Mouse (Mus musculus) embryonic facial prominence, embryonic 10.5 days (tissue): ENCODE data around the gene Noxo1. TPM values are rescaled to one million over a fixed set of nuclear protein-coding genes. Genes with fewer than 3 reads are reported as not detected.

ENCODE experiments used
- DNase-seq: peaks from one replicate; pipeline ENCODE4 v3.0.0-alpha.2; 2017; ENCODE audit warnings: low spot score
- H3K27ac ChIP-seq: fragments of 300-500 bp; sonication (generic); replicated peaks from 2 replicates; pipeline ENCODE4 v1.5.1; 2016; ENCODE audit warnings: mild to moderate bottlenecking
- H3K27me3 ChIP-seq: fragments of 300-500 bp; sonication (generic); replicated peaks from 2 replicates; pipeline ENCODE4 v1.6.1; 2016; ENCODE audit warnings: low read depth, mild to moderate bottlenecking; ENCODE audit not compliant: poor library complexity, severe bottlenecking
- H3K36me3 ChIP-seq: fragments of 300-500 bp; sonication (generic); replicated peaks from 2 replicates; pipeline ENCODE4 v1.6.1; 2016; ENCODE audit warnings: mild to moderate bottlenecking, moderate library complexity
- H3K4me1 ChIP-seq: fragments of 300-500 bp; sonication (generic); 2 replicates; pipeline ENCODE4 v1.6.1; 2016
- H3K4me3 ChIP-seq: fragments of 300-500 bp; sonication (generic); 2 replicates; pipeline ENCODE4 v1.5.1; 2016; ENCODE audit warnings: mild to moderate bottlenecking, moderate library complexity
- H3K9me3 ChIP-seq: fragments of 300-500 bp; sonication (generic); 2 replicates; pipeline ENCODE4 v1.6.1; 2016; ENCODE audit warnings: mild to moderate bottlenecking
- WGBS: fragments of 180-500 bp; shearing (Covaris S2); methylation state at CpG from one replicate; pipeline ENCODE4 v1.1.7; 2016; 5-methylcytosine and 5-hydroxymethylcytosine counted together
- polyA plus RNA-seq: library from polyadenylated mRNA; unstranded; fragments of >200 nt; fragmentation: Nextera tagmentation; extraction: Ambion mirVana; gene quantifications from 2 replicates; pipeline ENCODE4 v1.2.1, GENCODE M21; 2016

Gene Noxo1
- polyA plus RNA-seq, 1 experiment from 2014 or later = 1.9 TPM

GRCm38 (mm10) chr17:24687146-24687595 lies 8.9 kb upstream of the Noxo1 start:
- Histone ChIP-seq H3K4me1 (peaks cover 31% of the 10 kb centered on the region), H3K9me3 (no peaks in the 10 kb centered on the region), H3K4me3 (peak overlapping the region; percentile 50), H3K27me3 (peaks cover 58% of the 10 kb centered on the region), H3K36me3 (peaks cover 9% of the 10 kb centered on the region), H3K27ac (no peak overlapping the region)
- WGBS = 2% methylated on average over 25 of the region's 25 CpGs
- peak; percentile 63 for DNase-seq

GRCm38 (mm10) chr17:24687599-24687998 lies 8.4 kb upstream of the Noxo1 start:
- peaks cover 58% of the 10 kb centered on the region for H3K27me3 ChIP-seq
- peaks cover 31% of the 10 kb centered on the region for H3K4me1 ChIP-seq
- H3K4me3 ChIP-seq = peak overlapping the region; percentile 50
- DNase-seq = no peak
- peaks cover 9% of the 10 kb centered on the region for H3K36me3 ChIP-seq
- no peak overlapping the region for H3K27ac ChIP-seq
- 18% methylated on average over 23 of the region's 23 CpGs for WGBS
- H3K9me3 ChIP-seq = no peaks in the 10 kb centered on the region

- Histone ChIP-seq H3K4me3 (peak within 1 kb of the TSS; percentile 80), H3K27me3 (peaks cover 58% of the 10 kb centered on the region), H3K36me3 (peaks cover 23% of the 10 kb centered on the region), H3K27ac (peak within 1 kb of the TSS; percentile 66), H3K4me1 (peaks cover 35% of the 10 kb centered on the region), H3K9me3 (no peaks in the 10 kb centered on the region)
- WGBS = under 1% methylated on average over 55 of the region's 55 CpGs
- peak; percentile 57 for DNase-seq
These were observed 6.6 kb upstream of the Noxo1 start, which contains the start of gene Syngr3 for GRCm38 (mm10) chr17:24689251-24690081. TSS of gene Syngr3 (minus strand) at chr17:24689955.

DNA sequence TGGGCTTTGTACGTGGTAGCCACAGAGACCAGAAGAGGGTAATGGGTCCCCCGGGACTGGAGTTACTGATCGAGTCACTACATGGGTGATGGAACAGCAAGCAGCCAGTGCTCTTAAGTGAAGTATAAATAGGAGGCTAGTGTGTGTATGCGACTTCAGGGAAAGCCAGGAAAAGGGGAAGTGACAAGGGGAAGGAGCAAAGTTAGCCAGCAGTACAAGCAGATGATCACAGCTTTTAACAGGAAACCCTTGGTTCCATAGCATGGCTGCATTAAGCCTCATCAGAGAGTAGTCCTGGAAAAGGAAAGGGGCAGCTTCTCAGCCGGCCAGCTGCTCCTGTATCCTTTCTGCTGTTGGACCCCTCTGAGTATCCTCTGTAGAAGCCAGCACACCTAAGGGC lies 3.6 kb upstream of the Noxo1 start:
- Histone ChIP-seq H3K36me3 (peaks cover 23% of the 10 kb centered on the region), H3K4me1 (peaks cover 44% of the 10 kb centered on the region), H3K27ac (no peak overlapping the region), H3K9me3 (no peaks in the 10 kb centered on the region), H3K4me3 (no peak overlapping the region), H3K27me3 (peaks cover 42% of the 10 kb centered on the region)
- 91% methylated on average over 5 of the region's 5 CpGs for whole genome bisulfite sequencing
- DNase-seq = no peak

DNA sequence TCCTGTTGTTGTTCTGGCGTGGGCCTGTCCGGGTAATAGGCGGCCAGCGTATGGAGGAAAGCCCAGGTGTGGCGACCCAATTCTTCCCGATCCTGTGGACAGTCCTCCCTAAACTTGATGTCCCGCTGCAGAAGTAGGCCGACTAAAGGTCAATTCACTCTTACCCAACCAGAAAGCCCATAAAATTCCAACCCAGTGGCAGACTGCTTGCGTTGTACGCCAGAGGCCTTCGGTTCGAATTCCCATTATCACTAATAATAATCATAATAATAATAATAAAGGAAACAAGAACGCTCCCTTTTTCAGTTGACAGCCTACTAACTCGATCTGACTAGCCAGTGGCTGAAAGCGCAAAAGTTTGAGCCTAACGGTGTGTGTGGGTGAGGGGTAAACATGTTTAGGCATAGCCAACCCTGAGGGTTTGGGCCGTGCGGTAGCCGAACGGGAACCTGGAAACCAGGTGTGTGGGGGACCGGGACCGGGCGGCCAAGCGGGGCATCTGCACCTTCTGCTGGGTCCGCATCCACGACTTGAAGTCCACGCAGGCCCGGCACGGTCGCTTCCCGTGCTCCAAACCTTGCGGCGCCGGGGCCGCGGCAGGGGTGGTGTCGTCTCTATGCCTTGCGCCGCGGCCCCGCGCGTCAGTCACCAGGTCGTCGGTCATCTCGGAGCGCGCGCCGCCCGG lies 566 bp upstream of the Noxo1 start:
- WGBS = 7% methylated on average over 51 of the region's 51 CpGs

DNA sequence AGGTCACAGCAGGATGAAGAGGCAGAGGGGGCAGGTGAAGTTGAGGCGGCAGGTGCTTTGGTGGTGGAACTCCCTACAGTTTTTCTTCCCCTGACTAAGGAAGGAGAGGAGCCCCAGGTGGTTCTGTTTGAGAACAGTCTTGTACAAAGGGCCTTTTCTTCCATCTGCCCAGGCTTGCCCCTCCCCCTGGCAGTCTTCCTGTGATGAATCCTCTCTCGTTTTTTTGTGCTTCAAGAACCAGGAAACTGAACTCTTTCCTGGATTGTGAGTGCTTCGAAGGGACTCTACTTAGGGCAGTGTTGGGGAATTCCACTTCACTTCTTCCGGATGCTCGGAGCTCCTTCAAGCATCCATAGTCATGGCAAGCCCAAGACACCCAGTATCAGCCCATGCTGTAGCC lies 2.0 kb downstream of the Noxo1 start:
- peaks cover 39% of the 10 kb centered on the region for H3K4me1 ChIP-seq
- H3K36me3 ChIP-seq = peaks cover 50% of the 10 kb centered on the region
- WGBS = 18% methylated on average over 5 of the region's 5 CpGs
- H3K27me3 ChIP-seq = 0 out of 2 replicates have a peak, but pooled peaks cover 5% of the 10 kb centered on the region
- no peaks in the 10 kb centered on the region for H3K9me3 ChIP-seq
- H3K27ac ChIP-seq = no peak overlapping the region
- H3K4me3 ChIP-seq = no peak overlapping the region
- DNase-seq = no peak

More for the DNA sequence above, 566 bp upstream of the Noxo1 start:
- DNase-seq = no peak
- Histone ChIP-seq H3K27me3 (peaks cover 16% of the 10 kb centered on the region), H3K27ac (peak overlapping the region; percentile 93), H3K9me3 (no peaks in the 10 kb centered on the region), H3K4me3 (peak overlapping the region; percentile 91), H3K4me1 (peaks cover 39% of the 10 kb centered on the region), H3K36me3 (peaks cover 36% of the 10 kb centered on the region)

DNA sequence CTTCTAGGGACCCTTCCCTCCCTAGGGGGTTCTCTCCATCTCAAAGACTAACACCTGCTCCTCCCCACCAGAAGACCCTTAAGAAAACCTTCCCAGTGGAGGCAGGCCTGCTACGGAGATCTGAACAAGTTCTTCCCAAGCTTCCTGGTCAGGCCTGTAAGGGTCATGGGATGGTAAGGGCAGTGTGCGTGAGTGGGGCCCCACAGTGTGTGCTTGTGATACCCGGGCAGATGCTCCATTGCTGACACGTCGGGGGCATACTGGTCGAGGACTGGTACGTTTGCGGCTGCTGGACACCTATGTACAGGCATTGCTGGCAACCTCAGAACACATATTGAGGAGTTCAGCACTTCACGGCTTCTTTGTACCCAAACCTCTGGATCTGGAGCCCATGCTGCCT lies 2.7 kb downstream of the Noxo1 start:
- Histone ChIP-seq H3K27ac (no peak overlapping the region), H3K36me3 (peaks cover 51% of the 10 kb centered on the region), H3K4me3 (peak overlapping the region; percentile 14; the same call in 1 of the 2 replicates), H3K27me3 (0 out of 2 replicates have a peak, but pooled peaks cover 5% of the 10 kb centered on the region), H3K4me1 (peaks cover 39% of the 10 kb centered on the region), H3K9me3 (no peaks in the 10 kb centered on the region)
- WGBS = 66% methylated on average over 9 of the region's 9 CpGs
- no peak for DNase-seq

DNA sequence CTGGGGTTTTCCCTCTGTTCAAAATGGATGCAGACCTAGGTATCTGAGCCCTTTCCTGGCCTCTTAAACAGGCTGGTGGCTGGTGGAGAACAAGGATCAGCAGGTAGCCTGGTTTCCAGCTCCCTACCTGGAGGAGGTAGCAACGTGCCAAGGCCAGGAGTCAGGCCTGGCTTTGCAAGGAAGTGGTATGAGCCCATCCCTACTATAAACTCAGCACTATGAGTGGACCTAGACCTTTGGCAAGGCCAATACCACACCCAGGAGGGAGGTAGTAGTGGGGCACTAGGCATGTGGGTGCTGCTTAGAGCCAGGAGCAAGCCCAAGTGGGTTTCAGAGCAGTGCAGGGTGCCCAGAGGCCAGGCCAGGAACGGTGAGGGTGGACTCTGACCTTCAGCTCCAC lies 3.4 kb downstream of the Noxo1 start:
- DNase-seq = no peak
- WGBS = 79% methylated on average over 2 of the region's 2 CpGs
- H3K4me3 ChIP-seq = no peak overlapping the region
- H3K4me1 ChIP-seq = peaks cover 35% of the 10 kb centered on the region
- H3K9me3 ChIP-seq = no peaks in the 10 kb centered on the region
- H3K27me3 ChIP-seq = 0 out of 2 replicates have a peak, but pooled peaks cover 5% of the 10 kb centered on the region
- peaks cover 53% of the 10 kb centered on the region for H3K36me3 ChIP-seq
- H3K27ac ChIP-seq = no peak overlapping the region

DNA sequence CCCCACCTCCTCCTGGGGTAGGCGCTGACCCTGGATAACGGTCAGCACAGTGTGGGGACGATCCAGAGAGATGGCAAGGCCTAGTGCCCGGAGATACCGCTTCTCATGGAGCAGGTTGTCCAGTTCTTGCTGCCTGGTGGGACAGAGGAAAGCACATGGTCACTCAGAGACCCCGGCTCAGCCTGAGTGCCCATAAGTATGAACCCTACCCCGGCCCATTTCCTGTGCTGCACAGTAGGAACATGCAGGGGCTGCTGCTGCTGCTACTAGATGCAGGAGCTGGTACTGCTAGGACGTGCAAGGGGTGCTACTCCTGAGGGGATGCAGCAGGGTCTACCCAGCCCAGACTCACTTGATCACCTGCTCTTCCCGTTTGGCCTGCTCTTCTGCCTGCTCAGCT lies 5.2 kb downstream of the Noxo1 start:
- peaks cover 69% of the 10 kb centered on the region for H3K36me3 ChIP-seq
- H3K27me3 ChIP-seq = 0 out of 2 replicates have a peak, but pooled peaks cover 5% of the 10 kb centered on the region
- H3K9me3 ChIP-seq = no peaks in the 10 kb centered on the region
- H3K4me3 ChIP-seq = no peak overlapping the region
- DNase-seq = no peak
- 90% methylated on average over 9 of the region's 9 CpGs for WGBS
- H3K27ac ChIP-seq = no peak overlapping the region
- H3K4me1 ChIP-seq = peaks cover 30% of the 10 kb centered on the region

- Histone ChIP-seq H3K4me1 (peaks cover 16% of the 10 kb centered on the region), H3K27ac (no peak overlapping the region), H3K27me3 (no peaks in the 10 kb centered on the region), H3K9me3 (no peaks in the 10 kb centered on the region), H3K4me3 (peak overlapping the region; percentile 77), H3K36me3 (peaks cover 51% of the 10 kb centered on the region)
- 91% methylated on average over 3 of the region's 3 CpGs for WGBS
- DNase-seq = no peak
These were observed 9.8 kb downstream of the Noxo1 start for GRCm38 (mm10) chr17:24705821-24706220.

GRCm38 (mm10) chr17:24706982-24707800 lies 11.2 kb downstream of the Noxo1 start, which contains the start of gene Tbl3:
TSS of gene Tbl3 (minus strand) at chr17:24707660.
- no peaks in the 10 kb centered on the region for H3K9me3 ChIP-seq
- DNase-seq = peak; percentile 95
- H3K4me3 ChIP-seq = peak within 1 kb of the TSS; percentile 77
- H3K4me1 ChIP-seq = peaks cover 16% of the 10 kb centered on the region
- peak within 1 kb of the TSS; percentile 83 for H3K27ac ChIP-seq
- WGBS = 4% methylated on average over 32 of the region's 32 CpGs
- H3K27me3 ChIP-seq = no peaks in the 10 kb centered on the region
- H3K36me3 ChIP-seq = peaks cover 38% of the 10 kb centered on the region
